In the genomic region with DNA sequence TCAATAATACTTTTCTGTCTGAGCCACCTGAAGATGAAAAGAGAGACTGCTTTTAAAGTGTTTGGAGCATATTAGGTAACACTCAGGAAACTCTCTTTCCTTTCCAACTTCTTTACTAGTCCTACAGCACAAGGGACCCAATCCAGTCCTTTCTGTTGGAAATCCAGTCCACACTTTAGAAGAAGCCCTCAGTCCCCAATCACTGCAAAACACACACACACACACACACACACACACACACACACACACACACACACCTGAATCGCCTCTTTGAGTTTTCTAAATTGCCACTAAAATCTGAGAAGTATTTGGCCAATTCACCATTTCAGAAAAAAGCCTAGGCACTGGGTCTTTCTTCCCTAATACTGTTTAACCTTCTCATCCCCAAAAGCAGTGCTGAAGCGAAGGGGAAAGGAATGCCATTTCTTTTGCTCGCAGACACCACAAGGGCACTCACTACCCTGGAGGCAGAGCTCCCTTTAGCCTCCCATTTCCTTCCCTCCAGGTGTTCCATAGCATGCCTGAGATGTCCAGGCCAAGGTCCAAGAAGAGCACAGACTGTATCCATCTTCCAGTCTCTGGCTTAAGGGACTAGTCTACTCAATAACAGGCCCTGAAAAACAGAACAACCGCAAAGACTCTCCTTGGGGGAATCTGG, we compare ENCODE assay signal across 11 mouse cellular contexts. TPM values are rescaled to one million over a fixed set of nuclear protein-coding genes. Genes with fewer than 3 reads are reported as not detected.
DNase-seq lines count a peak whose midpoint lies in the region; ATAC-seq and TF ChIP-seq lines count a peak whose summit lies in the region.
"Had no signal": no experiment of that assay in that cellular context is flagged by ENCODE, and none has a peak within 500 bp of the region (broad histone marks: within the 10 kb centered on the region; RNA-seq: fewer than 3 reads in every experiment).

No protein-coding gene starts in this region.

- no peak for TF ChIP-seq CTCF in kidney, adult 2 months (conservative IDR thresholded peaks at IDR 0.05; ENCODE audit: insufficient read depth, insufficient read length, low read depth, low read length)
- no peak for TF ChIP-seq CTCF in brain, embryonic 14.5 days (IDR thresholded peaks at IDR 0.05; ENCODE audit: borderline replicate concordance, extremely low read depth, insufficient read depth, insufficient read length)

- no peaks in the 10 kb centered on the region for H3K27me3 ChIP-seq in kidney, adult 2 months (replicated peaks; ENCODE audit: control insufficient read depth, insufficient read depth, low read length)
- H3K27me3 ChIP-seq in kidney, embryonic 14.5 days (ENCODE audit: control insufficient read depth, insufficient read depth, low read length): no peaks in the 10 kb centered on the region
- H3K27me3 ChIP-seq in forebrain, embryonic 16.5 days (replicated peaks; ENCODE audit: control insufficient read depth, insufficient read depth, low read length): no peaks in the 10 kb centered on the region
- no peaks in the 10 kb centered on the region for H3K27me3 ChIP-seq in lung, embryonic 15.5 days

- no peak overlapping the region for H3K9ac ChIP-seq in kidney, embryonic 14.5 days (ENCODE audit: low read depth, low read length)
- no peak overlapping the region for H3K9ac ChIP-seq in forebrain, embryonic 16.5 days (replicated peaks; ENCODE audit: low read depth, low read length)
- H3K9ac ChIP-seq in lung, embryonic 15.5 days: no peak overlapping the region
- H3K9ac ChIP-seq: liver, embryonic 12.5 days had no signal

- TF ChIP-seq POLR2A in kidney, adult 2 months (IDR thresholded peaks at IDR 0.05; ENCODE audit: low read depth, low read length): no peak
- no peak for TF ChIP-seq POLR2A in brain, embryonic 14.5 days (IDR thresholded peaks at IDR 0.05; ENCODE audit: borderline replicate concordance, extremely low read depth, insufficient read depth, insufficient read length, poor library complexity, severe bottlenecking)

- H3K27ac ChIP-seq in kidney, adult 2 months (ENCODE audit: insufficient read depth, low read depth, low read length): no peak overlapping the region
- H3K27ac ChIP-seq in kidney, embryonic 14.5 days (ENCODE audit: low read depth, low read length): no peak overlapping the region
- H3K27ac ChIP-seq in forebrain, embryonic 16.5 days (ENCODE audit: low read length): no peak overlapping the region
- H3K27ac ChIP-seq in lung, embryonic 15.5 days: no peak overlapping the region
- H3K27ac ChIP-seq: liver, embryonic 12.5 days had no signal

- DNase-seq in kidney, adult 2 months: peak; percentile 13
- peak; percentile 76 for DNase-seq in brain, embryonic 14.5 days (ENCODE audit: low read depth)
- DNase-seq in layer of hippocampus, postnatal 14 days (ENCODE audit: low spot score in 2 of 2): no peak
- no peak for DNase-seq in left cerebral cortex, adult 8-10 months (ENCODE audit: low spot score in 2 of 2)
- DNase-seq in right cerebral cortex, postnatal 4 days: no peak
- DNase-seq: cerebellum, adult 8-10 months had no signal

- WGBS in kidney, adult 2 months: 25% methylated on average over 4 of the region's 4 CpGs
- WGBS in kidney, embryonic 14.5 days: 34% methylated on average over 4 of the region's 4 CpGs
- WGBS in forebrain, embryonic 16.5 days: 33% methylated on average over 4 of the region's 4 CpGs
- 31% methylated on average over 4 of the region's 4 CpGs for WGBS in lung, embryonic 15.5 days

- no peak overlapping the region; the same call in 1 of the 2 replicates for H3K4me2 ChIP-seq in kidney, embryonic 14.5 days (replicated peaks; ENCODE audit: low read depth, low read length)
- peak overlapping the region; percentile 11; the same call in 1 of the 2 replicates for H3K4me2 ChIP-seq in forebrain, embryonic 16.5 days (ENCODE audit: low read length)
- peak overlapping the region; percentile 16; the same call in 1 of the 2 replicates for H3K4me2 ChIP-seq in lung, embryonic 15.5 days
- H3K4me2 ChIP-seq: liver, embryonic 12.5 days had no signal

- H3K36me3 ChIP-seq in kidney, adult 2 months (ENCODE audit: control insufficient read depth, insufficient read depth, low read length): no peaks in the 10 kb centered on the region
- no peaks in the 10 kb centered on the region for H3K36me3 ChIP-seq in kidney, embryonic 14.5 days (ENCODE audit: control insufficient read depth, insufficient read depth, low read length)
- no peaks in the 10 kb centered on the region for H3K36me3 ChIP-seq in forebrain, embryonic 16.5 days (ENCODE audit: control insufficient read depth, insufficient read depth)
- H3K36me3 ChIP-seq in lung, embryonic 15.5 days: no peaks in the 10 kb centered on the region
- H3K36me3 ChIP-seq: liver, embryonic 12.5 days had no signal

- H3K4me3 ChIP-seq in kidney, adult 2 months (ENCODE audit: insufficient read depth, low read depth, low read length): no peak overlapping the region
- no peak overlapping the region for H3K4me3 ChIP-seq in kidney, embryonic 14.5 days (ENCODE audit: low read length)
- no peak overlapping the region for H3K4me3 ChIP-seq in forebrain, embryonic 16.5 days (replicated peaks; ENCODE audit: low read length)
- H3K4me3 ChIP-seq in lung, embryonic 15.5 days: no peak overlapping the region
- H3K4me3 ChIP-seq: liver, embryonic 12.5 days had no signal

- no peaks in the 10 kb centered on the region for H3K4me1 ChIP-seq in kidney, adult 2 months (ENCODE audit: control insufficient read depth, insufficient read depth, low read length)
- 0 out of 2 replicates have a peak, but pooled peaks cover 3% of the 10 kb centered on the region for H3K4me1 ChIP-seq in kidney, embryonic 14.5 days (ENCODE audit: control insufficient read depth, insufficient read depth, low read length)
- peaks cover 2% of the 10 kb centered on the region; the same call in 1 of the 2 replicates for H3K4me1 ChIP-seq in forebrain, embryonic 16.5 days (replicated peaks; ENCODE audit: control insufficient read depth, insufficient read depth, low read length)
- H3K4me1 ChIP-seq in lung, embryonic 15.5 days: no peaks in the 10 kb centered on the region
- H3K4me1 ChIP-seq: liver, embryonic 12.5 days had no signal

- ATAC-seq in kidney, embryonic 14.5 days (ENCODE audit: low FRiP score, low TSS enrichment): no peak
- no peak for ATAC-seq in forebrain, embryonic 16.5 days
- ATAC-seq in lung, embryonic 15.5 days (ENCODE audit: borderline replicate concordance, extremely low read depth, low FRiP score, low TSS enrichment): no peak
- ATAC-seq: liver, embryonic 12.5 days; Patski had no signal

- H3K9me3 ChIP-seq in kidney, embryonic 14.5 days (ENCODE audit: control insufficient read depth, low read length): no peaks in the 10 kb centered on the region
- H3K9me3 ChIP-seq in forebrain, embryonic 16.5 days (ENCODE audit: control insufficient read depth, low read length): no peaks in the 10 kb centered on the region
- H3K9me3 ChIP-seq in lung, embryonic 15.5 days: no peaks in the 10 kb centered on the region
- H3K9me3 ChIP-seq: liver, embryonic 12.5 days had no signal

RNA-seq across cellular contexts. Expression of gene Gpc4, which starts 28.4 kb away (rescaled TPM):
- 97.7 and 98.0 TPM in 2 replicates for polyA plus RNA-seq in kidney, adult 2 months (2012; rRNA removed)
- 16.9 and 38.0 TPM in 2 replicates for polyA plus RNA-seq in kidney, embryonic 14.5 days (2014; fragmentation: Nextera tagmentation; extraction: Ambion mirVana)
- 15.2 and 19.5 TPM in 2 replicates for polyA plus RNA-seq in brain, embryonic 14.5 days (2012; rRNA removed)
- polyA plus RNA-seq in forebrain, embryonic 16.5 days (2015; fragmentation: Nextera tagmentation; extraction: Ambion mirVana): 31.3 and 39.5 TPM in 2 replicates
- polyA plus RNA-seq in lung, embryonic 15.5 days (2015; fragmentation: Nextera tagmentation; extraction: Ambion mirVana): 36.7 and 40.2 TPM in 2 replicates
- total RNA-seq in layer of hippocampus, postnatal 14 days (2021): 10 to 100 TPM; 29.8 to 31.3 TPM
- total RNA-seq in left cerebral cortex, adult 8-10 months (2022): 10 to 100 TPM; 18.4 to 20.1 (median 19.3) TPM

Comparison
In these comparisons a context has a peak if more than half of its experiments do, and no peak if none do; other contexts are left out.
1. DNase-seq: peak in kidney, adult 2 months (single experiment) and brain, embryonic 14.5 days (single experiment); none in layer of hippocampus, postnatal 14 days (0 of 2), left cerebral cortex, adult 8-10 months (0 of 2) and right cerebral cortex, postnatal 4 days (single experiment).